Mouse (Mus musculus): ENCODE results near the gene Srcin1. TPM values are rescaled to one million over a fixed set of nuclear protein-coding genes. Genes with fewer than 3 reads are reported as not detected.
A peak's percentile ranks its signal among the peaks of the same experiment; 100 is the strongest.

Gene Srcin1
- polyA plus RNA-seq, 1 experiment: not detected

DNA sequence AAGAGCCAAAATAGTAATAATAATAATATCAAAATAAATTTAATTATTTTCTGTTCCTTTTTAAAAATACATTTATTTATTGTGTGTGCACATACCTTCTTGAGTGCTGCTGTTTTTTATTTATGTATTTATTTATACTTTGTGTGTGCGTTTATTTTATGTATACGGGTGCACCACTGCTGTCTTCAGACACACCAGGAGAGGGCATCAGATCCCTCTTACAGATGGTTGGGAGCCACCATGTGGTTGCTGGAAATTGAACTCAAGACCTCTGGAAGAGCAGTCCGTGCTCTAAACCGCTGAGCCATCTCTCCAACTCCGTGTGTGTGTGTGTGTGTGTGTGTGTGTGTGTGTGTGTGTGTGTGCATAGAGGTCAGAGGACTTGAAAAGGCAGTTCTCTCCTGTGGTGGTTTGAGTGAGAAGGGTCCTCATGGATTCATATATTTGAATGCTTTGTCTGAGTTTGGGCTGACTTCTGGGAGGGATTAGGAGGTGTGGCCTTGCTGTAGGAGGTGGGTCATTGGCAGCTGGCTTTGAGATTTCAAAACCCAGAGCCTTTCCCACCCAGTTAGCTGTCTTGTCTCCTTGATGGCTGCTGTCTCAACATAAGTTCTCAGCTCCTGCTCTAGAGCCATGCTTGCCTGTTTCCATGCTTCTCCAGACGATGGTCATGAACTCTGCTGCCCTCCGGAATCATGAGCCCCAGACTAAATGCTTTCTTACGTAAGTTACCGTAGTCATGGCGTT is 22.1 kb upstream of the Srcin1 start:
- TF ChIP-seq REST (IDR thresholded peaks at IDR 0.05; ENCODE audit: insufficient read depth, insufficient read length): no peak
- no peak for TF ChIP-seq MAX (IDR thresholded peaks at IDR 0.05; ENCODE audit: low read depth)
- no peak for TF ChIP-seq POLR2A (IDR thresholded peaks at IDR 0.05; ENCODE audit: insufficient read length, low read depth)
- TF ChIP-seq USF1 (IDR thresholded peaks at IDR 0.05; ENCODE audit: low read depth): no peak
- TF ChIP-seq MYOG (IDR thresholded peaks at IDR 0.05; ENCODE audit: control insufficient read depth in 1 of 3, insufficient read depth in 1 of 3, insufficient read length in 2 of 3, low read depth in 2 of 3): no peak
- no peak for TF ChIP-seq TCF12 (IDR thresholded peaks at IDR 0.05; ENCODE audit: insufficient read depth, poor library complexity, severe bottlenecking)
- TF ChIP-seq TCF3 (IDR thresholded peaks at IDR 0.05; ENCODE audit: insufficient read length, low read depth): no peak
- no peak for TF ChIP-seq POLR2AphosphoS2 (IDR thresholded peaks at IDR 0.05; ENCODE audit: insufficient read length, low read depth)
- no peak for TF ChIP-seq CEBPB (IDR thresholded peaks at IDR 0.05; ENCODE audit: insufficient read depth, poor library complexity, severe bottlenecking)
- TF ChIP-seq E2F4 (IDR thresholded peaks at IDR 0.05; ENCODE audit: insufficient read depth): no peak
- H3ac ChIP-seq (ENCODE audit: control insufficient read depth, insufficient read length): no peak overlapping the region
- peaks cover 40% of the 10 kb centered on the region for H3K27me3 ChIP-seq (ENCODE audit: control insufficient read depth, insufficient read depth, insufficient read length)
- H3K36me3 ChIP-seq (ENCODE audit: control insufficient read depth, insufficient read depth): no peaks in the 10 kb centered on the region
- H3K4me2 ChIP-seq (ENCODE audit: low read depth): no peak overlapping the region
- H3K4me3 ChIP-seq: no peak overlapping the region
- H3K79me2 ChIP-seq (ENCODE audit: control insufficient read depth, insufficient read depth): no peaks in the 10 kb centered on the region

GRCm38 (mm10) chr11:97594136-97594535 is 18.1 kb upstream of the Srcin1 start:
- Histone ChIP-seq H3K79me2 (ENCODE audit: control insufficient read depth, insufficient read depth) (no peaks in the 10 kb centered on the region), H3K4me3 (no peak overlapping the region), H3ac (ENCODE audit: control insufficient read depth, insufficient read length) (no peak overlapping the region), H3K36me3 (ENCODE audit: control insufficient read depth, insufficient read depth) (no peaks in the 10 kb centered on the region), H3K27me3 (ENCODE audit: control insufficient read depth, insufficient read depth, insufficient read length) (peaks cover 50% of the 10 kb centered on the region), H3K4me2 (ENCODE audit: low read depth) (no peak overlapping the region)
- TF ChIP-seq REST (IDR thresholded peaks at IDR 0.05; ENCODE audit: insufficient read depth, insufficient read length) (no peak), USF1 (IDR thresholded peaks at IDR 0.05; ENCODE audit: low read depth) (no peak), MAX (IDR thresholded peaks at IDR 0.05; ENCODE audit: low read depth) (no peak), SRF (IDR thresholded peaks at IDR 0.05; ENCODE audit: control insufficient read depth, insufficient read length, low read depth) (no peak), MYOD1 (IDR thresholded peaks at IDR 0.05; ENCODE audit: control insufficient read depth in 1 of 3, insufficient read length in 2 of 3, low read depth in 2 of 3) (no peak), CEBPB (IDR thresholded peaks at IDR 0.05; ENCODE audit: insufficient read depth, poor library complexity, severe bottlenecking) (no peak), POLR2A (IDR thresholded peaks at IDR 0.05; ENCODE audit: insufficient read length, low read depth) (no peak), POLR2AphosphoS2 (IDR thresholded peaks at IDR 0.05; ENCODE audit: insufficient read length, low read depth) (no peak), TCF3 (IDR thresholded peaks at IDR 0.05; ENCODE audit: insufficient read length, low read depth) (no peak), TCF12 (IDR thresholded peaks at IDR 0.05; ENCODE audit: insufficient read depth, poor library complexity, severe bottlenecking) (no peak), E2F4 (IDR thresholded peaks at IDR 0.05; ENCODE audit: insufficient read depth) (no peak)

DNA sequence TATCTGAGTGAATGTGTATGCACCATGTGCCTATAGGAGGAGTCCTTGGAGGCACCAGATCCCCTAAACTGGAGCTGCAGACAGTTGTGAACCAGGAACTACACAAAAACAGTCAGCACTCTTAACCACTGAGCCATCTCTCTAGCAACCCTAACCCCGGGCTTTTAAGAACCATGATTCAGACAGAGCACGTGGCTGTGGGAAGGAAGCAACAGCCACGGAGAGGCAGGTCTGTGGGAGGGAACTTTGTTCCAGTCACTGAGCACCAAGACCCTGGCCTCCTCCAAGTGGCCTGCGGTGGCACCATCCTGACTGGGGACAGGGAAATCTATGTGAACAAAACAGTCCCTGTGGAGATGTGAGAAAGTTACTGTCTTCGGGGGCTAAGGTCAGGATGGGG is 15.9 kb upstream of the Srcin1 start:
- H3K4me3 ChIP-seq: no peak overlapping the region
- peaks cover 58% of the 10 kb centered on the region for H3K27me3 ChIP-seq (ENCODE audit: control insufficient read depth, insufficient read depth, insufficient read length)
- TF ChIP-seq REST (IDR thresholded peaks at IDR 0.05; ENCODE audit: insufficient read depth, insufficient read length) (no peak), USF1 (IDR thresholded peaks at IDR 0.05; ENCODE audit: low read depth) (peak; percentile 10)
- H3ac ChIP-seq (ENCODE audit: control insufficient read depth, insufficient read length): no peak overlapping the region
- H3K4me2 ChIP-seq (ENCODE audit: low read depth): no peak overlapping the region
- no peaks in the 10 kb centered on the region for H3K79me2 ChIP-seq (ENCODE audit: control insufficient read depth, insufficient read depth)
- H3K36me3 ChIP-seq (ENCODE audit: control insufficient read depth, insufficient read depth): no peaks in the 10 kb centered on the region

DNA sequence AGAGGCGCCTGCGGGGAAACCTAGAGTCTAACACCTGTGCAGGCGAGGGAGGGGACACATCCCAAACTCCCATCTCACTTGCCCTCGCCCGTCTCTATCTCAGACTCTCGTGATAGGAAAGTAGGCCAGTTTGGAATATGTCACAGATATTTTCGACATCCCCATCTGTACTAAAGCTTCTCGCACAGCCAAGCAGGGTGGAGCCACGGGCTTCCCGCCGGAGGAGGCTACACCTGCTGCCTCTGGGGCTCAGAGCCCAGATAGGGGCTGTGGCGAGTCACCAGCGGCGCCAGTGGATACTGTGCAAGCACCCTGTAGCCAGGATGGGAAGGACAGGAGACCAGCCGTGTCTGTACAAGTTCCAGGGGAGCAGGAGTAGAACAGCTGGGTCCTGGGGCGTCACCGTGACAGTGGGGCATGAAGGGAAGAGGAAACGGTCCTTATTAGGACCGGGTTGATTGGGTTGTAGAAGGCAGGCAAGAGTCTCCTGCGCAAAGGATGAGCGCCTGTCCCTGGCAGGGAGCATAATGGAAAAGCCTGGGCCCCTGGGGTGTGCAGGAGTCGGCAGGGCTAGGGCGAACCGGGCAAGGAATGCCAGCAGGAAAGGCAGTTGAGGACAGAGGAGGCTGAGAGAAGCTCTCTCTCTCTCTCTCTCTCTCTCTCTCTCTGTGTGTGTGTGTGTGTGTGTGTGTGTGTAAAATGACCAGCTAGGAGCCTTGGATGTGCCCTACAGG is 14.4 kb upstream of the Srcin1 start:
- H3ac ChIP-seq (ENCODE audit: control insufficient read depth, insufficient read length): no peak overlapping the region
- peaks cover 51% of the 10 kb centered on the region for H3K27me3 ChIP-seq (ENCODE audit: control insufficient read depth, insufficient read depth, insufficient read length)
- H3K4me2 ChIP-seq (ENCODE audit: low read depth): no peak overlapping the region
- H3K36me3 ChIP-seq (ENCODE audit: control insufficient read depth, insufficient read depth): no peaks in the 10 kb centered on the region
- no peak for TF ChIP-seq TCF12 (IDR thresholded peaks at IDR 0.05; ENCODE audit: insufficient read depth, poor library complexity, severe bottlenecking)
- no peak overlapping the region for H3K4me3 ChIP-seq
- no peaks in the 10 kb centered on the region for H3K79me2 ChIP-seq (ENCODE audit: control insufficient read depth, insufficient read depth)

DNA sequence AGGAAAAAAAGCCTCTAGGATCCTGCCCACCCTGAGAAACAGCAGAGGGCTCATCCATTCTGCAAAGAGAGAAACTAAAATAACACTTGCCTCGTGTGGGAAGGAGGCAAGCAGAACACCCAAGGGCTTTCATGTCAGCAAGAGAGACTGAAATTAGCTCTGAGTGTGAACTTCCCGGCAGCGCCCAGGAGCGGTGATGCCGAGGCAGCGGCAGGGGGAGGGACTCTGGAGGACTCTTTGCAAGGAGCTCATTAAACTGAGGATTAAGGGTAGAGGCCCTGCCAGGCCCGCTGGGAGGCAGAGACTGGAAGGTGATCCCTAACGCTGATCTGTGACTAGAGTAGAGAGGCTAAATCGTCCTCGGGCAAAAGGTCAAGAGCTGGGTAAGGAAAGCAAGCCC is 13.2 kb upstream of the Srcin1 start:
- Histone ChIP-seq H3K4me2 (ENCODE audit: low read depth) (no peak overlapping the region), H3K79me2 (ENCODE audit: control insufficient read depth, insufficient read depth) (no peaks in the 10 kb centered on the region)

More for the DNA sequence above, 13.2 kb upstream of the Srcin1 start:
- Histone ChIP-seq H3K27me3 (ENCODE audit: control insufficient read depth, insufficient read depth, insufficient read length) (peaks cover 45% of the 10 kb centered on the region), H3K4me3 (no peak overlapping the region), H3K36me3 (ENCODE audit: control insufficient read depth, insufficient read depth) (no peaks in the 10 kb centered on the region), H3ac (ENCODE audit: control insufficient read depth, insufficient read length) (no peak overlapping the region)
- TF ChIP-seq REST (IDR thresholded peaks at IDR 0.05; ENCODE audit: insufficient read depth, insufficient read length) (no peak), POLR2AphosphoS2 (IDR thresholded peaks at IDR 0.05; ENCODE audit: insufficient read length, low read depth) (no peak), TCF3 (IDR thresholded peaks at IDR 0.05; ENCODE audit: insufficient read length, low read depth) (no peak), MYOD1 (IDR thresholded peaks at IDR 0.05; ENCODE audit: control insufficient read depth in 1 of 3, insufficient read length in 2 of 3, low read depth in 2 of 3) (no peak), MYOG (IDR thresholded peaks at IDR 0.05; ENCODE audit: control insufficient read depth in 1 of 3, insufficient read depth in 1 of 3, insufficient read length in 2 of 3, low read depth in 2 of 3) (no peak), TCF12 (IDR thresholded peaks at IDR 0.05; ENCODE audit: insufficient read depth, poor library complexity, severe bottlenecking) (no peak)

Measured in myocyte (in vitro differentiated cells).